Mouse (Mus musculus): ENCODE results near the gene Lmna. TPM values are rescaled to one million over a fixed set of nuclear protein-coding genes. Genes with fewer than 3 reads are reported as not detected.
A peak's percentile ranks its signal among the peaks of the same experiment; 100 is the strongest.

Lmna gene
- polyA plus RNA-seq, 1 experiment from 2014 or later: 12.1 TPM

GRCm38 (mm10) chr3:88502641-88503504, 6.9 kb downstream of the Lmna start:
- under 1% methylated on average over 54 of the region's 55 CpGs for WGBS
- Histone ChIP-seq H3K4me2 (peak overlapping the region; percentile 98), H3K27me3 (peaks cover 26% of the 10 kb centered on the region), H3K36me3 (ENCODE audit: poor library complexity, severe bottlenecking) (no peaks in the 10 kb centered on the region), H3K27ac (0 out of 2 replicates have a peak overlapping the region, but pooled peaks have one; percentile 11), H3K9me3 (replicated peaks) (no peaks in the 10 kb centered on the region), H3K4me3 (peak overlapping the region; percentile 59), H3K9ac (peak overlapping the region; percentile 82), H3K4me1 (peaks cover 22% of the 10 kb centered on the region)
- ATAC-seq: peak; percentile 93

GRCm38 (mm10) chr3:88502031-88502571, 7.7 kb downstream of the Lmna start:
- Histone ChIP-seq H3K27ac (no peak overlapping the region), H3K4me2 (peak overlapping the region; percentile 98), H3K9ac (peak overlapping the region; percentile 82), H3K27me3 (peaks cover 26% of the 10 kb centered on the region), H3K4me3 (peak overlapping the region; percentile 59), H3K9me3 (replicated peaks) (no peaks in the 10 kb centered on the region), H3K4me1 (peaks cover 22% of the 10 kb centered on the region), H3K36me3 (ENCODE audit: poor library complexity, severe bottlenecking) (no peaks in the 10 kb centered on the region)
- 16% methylated on average over 11 of the region's 11 CpGs for WGBS
- ATAC-seq: peak; percentile 5; the same call in 1 of the 2 replicates

GRCm38 (mm10) chr3:88501366-88502030, 8.3 kb downstream of the Lmna start:
- no peak for ATAC-seq
- Histone ChIP-seq H3K4me1 (peaks cover 22% of the 10 kb centered on the region), H3K9me3 (replicated peaks) (no peaks in the 10 kb centered on the region), H3K4me3 (0 out of 2 replicates have a peak overlapping the region, but pooled peaks have one; percentile 59), H3K9ac (no peak overlapping the region), H3K4me2 (peak overlapping the region; percentile 98), H3K36me3 (ENCODE audit: poor library complexity, severe bottlenecking) (no peaks in the 10 kb centered on the region), H3K27me3 (peaks cover 26% of the 10 kb centered on the region), H3K27ac (no peak overlapping the region)
- WGBS: 54% methylated on average over 6 of the region's 6 CpGs

- Histone ChIP-seq H3K27ac (no peak overlapping the region), H3K9me3 (replicated peaks) (no peaks in the 10 kb centered on the region), H3K9ac (no peak overlapping the region), H3K4me2 (no peak overlapping the region), H3K36me3 (ENCODE audit: poor library complexity, severe bottlenecking) (no peaks in the 10 kb centered on the region), H3K27me3 (peaks cover 26% of the 10 kb centered on the region), H3K4me3 (no peak overlapping the region), H3K4me1 (peaks cover 22% of the 10 kb centered on the region)
- ATAC-seq: no peak
- 48% methylated on average over 4 of the region's 4 CpGs for WGBS
Measured at GRCm38 (mm10) chr3:88500655-88501365, 8.9 kb downstream of the Lmna start.

GRCm38 (mm10) chr3:88500087-88500486, 9.7 kb downstream of the Lmna start:
- H3K4me1 ChIP-seq: peaks cover 22% of the 10 kb centered on the region
- H3K9ac ChIP-seq: no peak overlapping the region
- no peak overlapping the region for H3K4me3 ChIP-seq
- 87% methylated on average over 7 of the region's 7 CpGs for WGBS
- H3K27ac ChIP-seq: no peak overlapping the region
- no peaks in the 10 kb centered on the region for H3K36me3 ChIP-seq (ENCODE audit: poor library complexity, severe bottlenecking)
- ATAC-seq: no peak
- H3K9me3 ChIP-seq (replicated peaks): no peaks in the 10 kb centered on the region
- H3K4me2 ChIP-seq: no peak overlapping the region
- H3K27me3 ChIP-seq: peaks cover 26% of the 10 kb centered on the region

- H3K4me3 ChIP-seq: no peak overlapping the region
- no peaks in the 10 kb centered on the region for H3K9me3 ChIP-seq (replicated peaks)
- H3K4me1 ChIP-seq: peaks cover 26% of the 10 kb centered on the region
- H3K9ac ChIP-seq: no peak overlapping the region
- no peak for ATAC-seq
- H3K27ac ChIP-seq: no peak overlapping the region
- 72% methylated on average over 4 of the region's 4 CpGs for WGBS
- peaks cover 26% of the 10 kb centered on the region for H3K27me3 ChIP-seq
- no peaks in the 10 kb centered on the region for H3K36me3 ChIP-seq (ENCODE audit: poor library complexity, severe bottlenecking)
- no peak overlapping the region for H3K4me2 ChIP-seq
Measured at GRCm38 (mm10) chr3:88499580-88499979, 10.2 kb downstream of the Lmna start.

- WGBS: 82% methylated on average over 10 of the region's 10 CpGs
- Histone ChIP-seq H3K4me1 (peaks cover 17% of the 10 kb centered on the region), H3K36me3 (ENCODE audit: poor library complexity, severe bottlenecking) (no peaks in the 10 kb centered on the region), H3K27ac (no peak overlapping the region), H3K4me3 (no peak overlapping the region), H3K9me3 (replicated peaks) (no peaks in the 10 kb centered on the region), H3K4me2 (no peak overlapping the region), H3K27me3 (0 out of 2 replicates have a peak, but pooled peaks cover 3% of the 10 kb centered on the region), H3K9ac (no peak overlapping the region)
- ATAC-seq: no peak
Measured at GRCm38 (mm10) chr3:88495741-88496415, 13.9 kb downstream of the Lmna start.

GRCm38 (mm10) chr3:88494836-88495628, 14.7 kb downstream of the Lmna start:
- Histone ChIP-seq H3K27ac (no peak overlapping the region), H3K4me3 (no peak overlapping the region), H3K4me1 (peaks cover 17% of the 10 kb centered on the region), H3K9ac (no peak overlapping the region), H3K36me3 (ENCODE audit: poor library complexity, severe bottlenecking) (no peaks in the 10 kb centered on the region), H3K4me2 (no peak overlapping the region), H3K27me3 (no peaks in the 10 kb centered on the region), H3K9me3 (replicated peaks) (no peaks in the 10 kb centered on the region)
- no peak for ATAC-seq
- 68% methylated on average over 9 of the region's 9 CpGs for WGBS

- no peaks in the 10 kb centered on the region for H3K36me3 ChIP-seq (ENCODE audit: poor library complexity, severe bottlenecking)
- H3K9me3 ChIP-seq (replicated peaks): no peaks in the 10 kb centered on the region
- no peak for ATAC-seq
- H3K4me2 ChIP-seq: no peak overlapping the region; the same call in 1 of the 2 replicates
- no peak overlapping the region for H3K4me3 ChIP-seq
- peaks cover 17% of the 10 kb centered on the region for H3K4me1 ChIP-seq
- WGBS: 79% methylated on average over 11 of the region's 11 CpGs
- no peaks in the 10 kb centered on the region for H3K27me3 ChIP-seq
- no peak overlapping the region for H3K9ac ChIP-seq
- H3K27ac ChIP-seq: no peak overlapping the region
Measured at GRCm38 (mm10) chr3:88493706-88494582, 15.8 kb downstream of the Lmna start.

- Histone ChIP-seq H3K9ac (no peak overlapping the region), H3K36me3 (ENCODE audit: poor library complexity, severe bottlenecking) (peaks cover 3% of the 10 kb centered on the region; the same call in 1 of the 2 replicates), H3K9me3 (replicated peaks) (no peaks in the 10 kb centered on the region), H3K27ac (no peak overlapping the region), H3K4me3 (no peak overlapping the region), H3K4me1 (peaks cover 18% of the 10 kb centered on the region), H3K4me2 (no peak overlapping the region), H3K27me3 (peaks cover 50% of the 10 kb centered on the region)
- no peak for ATAC-seq
- WGBS: 56% methylated on average over 1 of the region's 1 CpGs
Measured at GRCm38 (mm10) chr3:88487396-88487795, 22.4 kb downstream of the Lmna start.

Data from forebrain, embryonic 13.5 days (tissue).